Mouse (Mus musculus): ENCODE data around the gene Vwa8.
"Not testable (repeated sequence)": the region's sequence is repeated elsewhere in the genome, so short reads cannot be mapped to it uniquely, and the experiment has no call there.

Vwa8 gene

DNA sequence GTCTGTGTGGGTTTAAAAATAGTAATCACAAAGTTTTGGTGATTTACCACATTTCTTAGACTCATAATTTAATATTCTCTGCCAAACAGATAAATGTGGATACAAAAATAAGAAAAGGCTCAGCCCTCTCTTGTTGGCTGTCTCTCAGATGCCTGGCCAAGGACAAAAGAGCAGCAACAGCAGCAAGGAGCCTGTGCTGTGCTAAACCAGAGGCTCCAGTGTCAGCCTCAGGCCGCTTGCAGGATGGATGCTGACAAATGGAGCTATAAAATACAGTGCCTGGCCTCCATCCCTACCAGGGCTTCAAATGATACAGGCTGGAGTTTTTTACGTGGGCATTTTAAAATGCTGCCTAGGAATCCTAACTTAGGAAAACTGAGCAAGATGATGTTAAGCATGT is 134.3 kb downstream of the Vwa8 start:
- in situ Hi-C loops (cut with MboI, MseI): loop anchor here (25.0 kb wide), 1 partner anchor 1696 kb away; no protein-coding TSS in a partner anchor

DNA sequence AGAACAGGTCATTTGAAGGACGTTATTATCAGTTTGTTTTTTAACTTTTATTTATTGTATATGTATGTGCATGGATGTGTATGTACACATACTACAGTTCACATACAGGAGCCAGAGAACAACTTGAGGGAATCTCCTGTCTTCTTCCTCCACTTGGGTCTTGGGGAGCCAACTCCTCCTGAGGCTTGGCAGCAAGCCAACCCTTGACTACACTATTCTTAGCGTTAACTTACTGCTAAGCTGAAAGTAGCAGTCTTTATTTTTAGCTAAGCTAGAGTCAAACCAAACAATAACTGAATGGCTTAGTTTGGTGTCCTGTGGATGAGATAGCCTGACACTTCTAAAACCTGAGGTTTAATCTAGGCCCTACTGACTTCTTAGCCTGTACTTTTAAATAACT is 135.4 kb downstream of the Vwa8 start:
- in situ Hi-C loops (cut with MboI, MseI): loop anchor here (25.0 kb wide), 1 partner anchor 1697 kb away; no protein-coding TSS in a partner anchor

DNA sequence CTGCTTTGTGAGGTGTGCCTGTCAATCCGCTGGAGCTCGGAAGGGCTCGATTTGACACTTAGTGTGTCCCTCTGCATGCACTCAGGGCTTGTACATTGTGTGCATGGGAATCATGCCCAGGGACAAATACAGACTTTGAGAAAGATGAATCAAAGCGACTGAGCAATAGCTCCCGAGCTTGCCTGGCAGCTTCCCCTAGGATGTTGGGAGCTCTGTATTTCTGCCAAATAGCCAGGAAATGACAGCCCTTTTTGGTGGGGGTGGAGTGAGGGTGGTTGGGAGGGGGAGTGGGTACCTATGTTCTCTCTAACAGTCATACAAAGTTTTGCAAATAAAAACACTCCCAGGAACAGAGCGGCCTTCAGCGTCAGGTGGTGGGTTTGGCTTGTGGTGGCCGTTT is 138.7 kb downstream of the Vwa8 start:
- in situ Hi-C loops (cut with MboI, MseI): loop anchor here (25.0 kb wide), 1 partner anchor 1700 kb away; no protein-coding TSS in a partner anchor

DNA sequence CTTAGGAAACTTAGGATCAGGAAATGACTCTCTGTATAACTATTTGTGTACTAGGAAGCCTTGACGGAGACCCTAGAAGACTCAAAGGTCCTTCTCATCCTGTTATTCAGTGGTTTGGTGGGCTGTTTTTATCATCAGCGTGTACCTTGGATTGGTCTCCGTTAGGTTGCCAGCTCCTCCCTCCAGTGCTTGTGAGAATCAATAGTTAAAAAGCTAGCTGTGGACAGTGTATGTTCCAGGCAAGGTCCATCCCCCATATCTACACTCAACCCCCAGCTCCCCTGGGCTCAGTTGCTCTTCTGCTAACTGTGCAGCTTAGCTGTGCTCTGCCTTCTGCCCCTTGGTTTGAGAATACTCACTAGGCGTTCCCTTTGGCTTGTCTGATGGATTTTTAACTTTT is 143.6 kb downstream of the Vwa8 start:
- in situ Hi-C loops (cut with MboI, MseI): loop anchor here (25.0 kb wide), 1 partner anchor 1705 kb away; no protein-coding TSS in a partner anchor

DNA sequence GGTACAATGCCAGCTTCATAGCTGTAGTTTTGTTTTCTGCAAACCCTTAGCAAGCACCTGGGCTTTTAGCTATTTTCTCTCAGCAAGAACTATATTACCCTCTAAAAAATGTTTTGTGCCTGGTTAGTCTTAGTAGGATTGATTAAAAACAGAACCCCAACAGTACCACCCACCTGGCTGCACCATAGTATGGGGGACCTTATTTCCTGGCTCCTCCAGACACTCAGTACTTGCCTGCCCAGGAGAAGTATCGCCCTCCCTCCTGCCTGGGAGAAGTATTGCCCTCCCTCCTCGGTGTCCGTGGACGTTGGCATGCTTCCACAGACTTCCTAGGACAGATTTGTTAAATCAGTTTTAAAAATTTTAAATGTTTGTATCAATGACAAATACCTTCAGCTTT is 144.7 kb downstream of the Vwa8 start:
- in situ Hi-C loops (cut with MboI, MseI): loop anchor here (25.0 kb wide), 1 partner anchor 1706 kb away; no protein-coding TSS in a partner anchor

DNA sequence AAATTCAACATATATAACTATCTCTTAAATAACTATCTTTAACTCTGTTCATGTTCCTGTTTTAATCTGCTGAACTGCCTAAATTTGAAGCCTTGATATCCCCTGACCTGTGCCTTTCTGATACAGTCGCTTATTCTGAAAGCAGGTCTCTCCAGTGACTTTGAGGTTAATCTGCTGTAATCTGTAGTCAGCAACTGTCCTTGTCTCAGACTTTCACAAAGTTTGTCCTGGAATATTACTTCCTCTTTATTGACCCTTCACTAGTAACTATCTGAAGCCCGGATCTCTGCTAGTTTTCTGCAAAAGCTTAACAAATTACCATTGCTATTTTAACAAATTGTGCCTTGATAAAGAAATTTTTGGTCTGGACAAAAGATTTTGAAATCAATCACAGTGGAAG is 147.5 kb downstream of the Vwa8 start:
- in situ Hi-C loops (cut with MboI, MseI): loop anchor here (25.0 kb wide), 1 partner anchor 1709 kb away; no protein-coding TSS in a partner anchor

DNA sequence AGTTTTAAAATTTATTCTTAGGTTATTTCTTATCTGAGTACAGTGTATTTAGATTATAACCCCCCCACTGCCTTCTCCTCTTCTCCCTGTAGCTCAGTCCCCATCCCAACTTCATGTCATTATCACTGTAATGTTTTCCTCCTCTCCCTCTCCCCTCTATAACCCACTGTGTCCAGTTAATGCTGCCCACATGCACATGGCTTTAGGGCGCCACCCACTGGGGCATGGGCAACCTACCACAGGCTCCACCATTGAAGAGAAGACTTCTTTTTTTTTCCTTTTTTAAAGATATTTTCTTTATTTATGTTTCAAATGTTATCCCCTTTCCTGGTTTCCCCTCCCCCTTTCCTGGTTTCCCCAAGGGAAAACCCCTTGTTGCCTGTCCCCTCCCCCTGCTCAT is 154.7 kb downstream of the Vwa8 start:
- in situ Hi-C loops (cut with MboI, MseI): no loop called here

DNA sequence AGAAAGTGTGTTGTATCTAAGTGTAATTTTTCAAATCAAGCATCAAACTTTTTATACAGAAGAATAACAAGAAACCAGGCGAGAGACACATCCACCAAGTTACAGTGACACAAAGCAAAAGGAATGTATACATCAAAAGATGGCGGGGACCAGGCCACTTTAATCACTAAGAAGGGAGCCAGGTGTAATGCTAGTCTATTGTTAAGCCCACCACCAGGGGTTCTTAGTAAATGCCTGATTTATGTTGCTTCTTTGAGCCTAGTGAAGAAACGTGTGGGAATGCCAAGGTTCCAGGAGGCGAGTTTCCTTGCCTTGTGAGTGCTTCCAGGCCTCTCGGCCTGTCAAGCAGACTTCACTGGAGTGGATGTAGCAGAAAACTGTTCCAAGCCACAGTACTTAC is 168.9 kb downstream of the Vwa8 start:
- in situ Hi-C loops (cut with MboI, MseI): not testable (repeated sequence)

DNA sequence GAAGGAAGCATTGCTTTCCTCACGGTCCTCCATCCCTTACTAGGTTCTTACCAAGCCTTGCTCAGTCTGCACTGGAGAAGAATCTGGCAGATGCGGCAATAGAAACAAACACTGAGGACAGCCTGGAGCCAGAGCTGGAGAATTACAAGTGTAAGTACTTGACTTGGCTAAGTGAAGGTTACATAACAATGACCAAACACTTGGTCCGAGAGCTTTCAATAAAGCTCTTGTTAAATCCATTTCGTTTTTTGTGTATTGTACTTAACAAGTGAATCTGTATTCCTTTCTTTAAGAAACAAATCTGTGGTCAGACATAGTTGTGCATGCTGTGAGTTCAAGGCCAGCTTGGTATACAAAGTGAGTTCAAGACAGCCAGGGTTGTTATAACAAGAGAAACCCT is 169.7 kb downstream of the Vwa8 start:
- in situ Hi-C loops (cut with MboI, MseI): no loop called here

DNA sequence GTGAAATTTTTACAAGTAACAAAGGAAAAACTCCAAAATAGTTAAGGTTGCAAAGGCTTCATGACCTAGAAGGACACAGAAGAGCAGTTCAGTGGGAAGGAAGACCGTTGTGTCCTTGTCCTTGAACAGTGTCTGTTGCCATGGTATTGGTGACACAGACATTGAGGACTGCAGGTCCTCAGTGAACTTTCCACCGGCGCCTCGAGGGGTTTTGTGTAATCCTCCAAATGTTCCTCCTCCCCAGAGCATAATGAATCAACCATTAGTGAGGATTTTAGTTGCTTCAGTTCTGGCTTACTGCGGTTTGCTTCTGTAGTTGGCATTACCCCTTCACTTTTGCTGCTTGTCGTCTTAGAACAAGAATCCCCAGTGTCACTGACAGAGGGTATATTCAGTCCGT is 172.9 kb downstream of the Vwa8 start:
- in situ Hi-C loops (cut with MboI, MseI): no loop called here

DNA sequence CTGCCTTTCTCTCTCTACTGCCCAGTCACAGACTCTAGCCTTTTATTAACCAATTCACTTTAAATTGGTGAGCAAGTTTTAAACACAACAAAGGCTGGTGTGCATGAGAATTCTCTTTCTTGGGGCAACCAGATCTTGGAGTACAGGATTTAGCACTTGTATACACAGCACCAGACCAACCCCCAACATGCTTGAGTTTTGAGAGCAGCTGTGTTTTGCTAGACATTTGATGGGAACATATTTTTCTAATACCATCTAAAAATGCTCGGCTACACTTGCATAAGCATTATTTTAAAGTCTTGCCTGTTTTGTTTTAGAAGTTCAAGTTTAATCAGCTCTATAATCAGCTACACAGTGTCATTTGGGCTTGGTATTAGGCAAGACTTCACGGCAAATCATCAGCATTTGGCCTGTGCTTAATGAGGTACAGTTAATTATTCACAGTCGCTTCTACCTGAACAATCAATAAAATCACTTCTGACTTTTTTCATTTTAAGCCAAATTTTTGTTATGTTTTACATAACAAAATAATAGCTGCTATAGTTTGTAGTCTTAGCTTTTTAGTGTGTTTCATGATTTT is 180.2 kb downstream of the Vwa8 start:
- in situ Hi-C loops (cut with MboI, MseI): loop anchor here (5.0 kb wide), 1 partner anchor 78 kb away; no protein-coding TSS in a partner anchor

DNA sequence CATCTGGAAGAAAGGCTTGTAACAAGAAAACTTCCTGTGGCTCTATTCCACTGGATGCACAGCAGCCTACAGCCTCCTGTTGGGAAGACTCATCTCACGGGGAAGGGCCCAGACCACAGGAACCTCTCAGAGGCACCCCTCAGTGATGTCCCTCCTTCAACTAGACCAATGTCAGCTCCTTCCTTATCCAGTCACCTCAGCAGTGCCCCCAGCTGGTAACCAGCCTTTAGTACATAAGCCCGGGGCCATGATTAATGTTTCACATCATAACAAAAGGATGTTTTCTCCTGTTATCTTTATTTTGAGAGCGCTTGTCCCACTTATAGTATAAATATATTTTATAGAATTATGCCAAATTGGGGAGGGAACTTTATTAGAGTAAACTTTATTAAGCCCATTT is 181.9 kb downstream of the Vwa8 start:
- in situ Hi-C loops (cut with MboI, MseI): loop anchor here (10.0 kb wide), 1 partner anchor 886 kb away; no protein-coding TSS in a partner anchor

DNA sequence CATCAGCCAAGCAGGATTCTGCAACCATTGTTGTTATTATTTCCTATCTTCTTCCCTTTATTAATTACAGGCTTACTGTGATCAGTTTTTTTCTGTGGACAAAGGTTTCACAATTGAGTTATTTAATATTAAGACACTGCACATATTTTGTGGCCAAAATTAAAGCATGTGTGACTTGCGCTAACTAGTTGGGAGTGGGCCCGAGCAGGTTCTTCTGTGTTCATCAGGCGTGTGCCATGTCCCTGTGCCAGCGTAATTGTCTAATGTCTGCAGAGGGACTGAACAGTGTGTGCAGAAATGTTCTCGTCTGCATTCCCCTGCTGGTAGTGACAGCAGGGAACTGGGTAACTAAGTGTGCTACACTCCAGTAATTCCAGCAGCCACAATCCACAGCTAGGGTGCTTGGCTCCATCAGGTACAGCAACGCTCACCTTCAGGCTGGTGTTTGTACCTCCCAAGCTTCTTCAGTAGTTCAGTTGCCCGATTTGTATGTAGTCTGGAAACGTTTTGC is 182.4 kb downstream of the Vwa8 start:
- in situ Hi-C loops (cut with MboI, MseI): loop anchor here (10.0 kb wide), 1 partner anchor 886 kb away; no protein-coding TSS in a partner anchor

DNA sequence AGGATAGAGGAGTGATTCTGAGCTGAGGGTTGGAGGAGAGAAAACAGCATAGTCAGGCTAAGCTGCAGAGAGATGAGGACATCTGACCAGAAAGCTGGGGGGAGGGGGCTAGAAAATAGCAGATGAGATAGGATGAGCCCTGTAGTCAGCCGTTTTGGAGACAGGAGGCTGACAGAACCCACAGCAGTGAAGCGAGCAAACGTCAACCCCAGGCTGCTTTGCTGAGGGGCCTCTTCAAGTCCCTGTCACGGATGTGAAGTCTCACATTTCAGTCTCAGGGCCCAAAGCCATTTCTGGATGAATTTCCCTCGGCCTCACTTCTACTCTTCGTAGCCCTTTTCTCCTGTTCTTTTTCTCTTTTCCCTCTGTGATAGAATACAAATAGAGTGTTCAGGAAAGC is 184.5 kb downstream of the Vwa8 start:
- in situ Hi-C loops (cut with MboI, MseI): loop anchor here (10.0 kb wide), 1 partner anchor 889 kb away; no protein-coding TSS in a partner anchor

DNA sequence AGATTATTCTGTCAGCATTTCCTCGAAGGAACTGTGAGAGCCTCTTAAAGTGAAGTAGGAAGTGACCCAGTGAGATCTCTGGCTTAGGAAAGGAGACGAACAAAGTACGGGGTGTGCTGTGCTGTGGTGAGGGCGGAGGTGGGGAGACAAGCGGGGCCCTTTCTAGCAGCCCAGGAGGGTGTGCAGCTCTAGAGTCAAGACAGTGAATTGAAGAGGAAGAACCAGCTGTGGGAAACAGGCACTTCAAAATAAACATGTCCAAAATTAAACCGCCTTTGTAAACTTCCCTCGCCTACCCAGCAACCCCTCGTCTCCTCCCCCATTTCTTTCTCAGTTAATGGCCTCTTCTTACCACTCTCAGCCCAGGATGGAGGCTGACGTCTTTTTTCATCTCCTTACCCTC is 185.7 kb downstream of the Vwa8 start:
- in situ Hi-C loops (cut with MboI, MseI): loop anchor here (10.0 kb wide), 1 partner anchor 890 kb away; no protein-coding TSS in a partner anchor

DNA sequence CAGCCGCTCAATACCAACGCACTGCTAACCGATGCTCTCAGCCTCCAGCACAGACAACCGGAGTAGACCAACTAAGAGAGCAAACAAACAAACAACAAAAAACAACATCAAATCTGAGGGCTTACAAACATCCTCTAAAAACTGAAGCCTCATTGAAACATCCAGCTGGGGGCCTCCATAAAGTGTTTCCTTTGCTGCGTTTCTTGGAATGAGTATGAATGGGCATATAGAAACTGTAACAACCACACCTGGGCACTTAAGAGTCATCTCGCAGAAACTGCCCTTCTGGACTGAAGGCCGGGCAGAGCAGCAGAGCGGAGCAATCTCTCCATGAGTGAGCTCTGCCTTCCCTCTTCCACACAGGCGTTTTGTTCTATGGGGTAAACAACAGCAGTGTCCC is 186.7 kb downstream of the Vwa8 start:
- in situ Hi-C loops (cut with MboI, MseI): loop anchor here (10.0 kb wide), 1 partner anchor 891 kb away; no protein-coding TSS in a partner anchor

DNA sequence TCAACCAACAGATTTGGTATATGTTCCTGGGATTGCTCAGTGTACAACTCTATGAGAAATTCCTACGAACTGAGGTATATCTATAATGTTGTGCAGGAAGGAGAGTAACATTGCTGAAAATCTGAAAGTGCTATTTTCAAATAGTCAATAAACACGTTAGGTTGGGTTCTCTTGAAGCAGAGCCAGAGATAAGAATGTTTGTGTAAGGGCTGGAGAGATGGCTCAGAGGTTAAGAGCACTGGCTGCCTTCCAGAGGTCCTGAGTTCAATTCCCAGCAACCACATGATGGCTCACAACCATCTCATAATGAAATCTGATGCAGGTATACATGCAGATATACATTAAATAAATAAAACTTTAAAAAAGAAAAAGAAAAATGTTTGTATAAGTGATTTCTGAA is 198.3 kb downstream of the Vwa8 start:
- in situ Hi-C loops (cut with MboI, MseI): no loop called here

DNA sequence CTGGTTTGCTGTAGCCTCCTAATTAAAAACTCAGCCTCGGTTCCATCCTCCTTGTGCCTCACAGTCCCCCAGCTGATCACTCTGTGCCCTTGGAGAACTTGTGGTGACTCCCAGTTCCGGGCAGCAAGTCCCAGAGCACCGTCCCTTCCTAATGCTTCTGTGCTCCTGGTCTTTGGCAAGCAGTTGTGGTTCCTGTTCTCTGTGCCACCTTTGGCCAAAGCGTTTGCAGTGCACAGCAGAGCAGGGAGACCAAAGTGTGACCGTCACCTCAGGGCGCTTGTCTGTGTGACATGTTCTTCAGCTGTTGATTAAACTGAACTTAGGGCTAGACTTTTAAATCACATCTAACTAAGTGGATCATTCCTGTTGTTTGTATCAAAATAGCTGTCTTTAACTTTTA is 199.1 kb downstream of the Vwa8 start:
- in situ Hi-C loops (cut with MboI, MseI): no loop called here

DNA sequence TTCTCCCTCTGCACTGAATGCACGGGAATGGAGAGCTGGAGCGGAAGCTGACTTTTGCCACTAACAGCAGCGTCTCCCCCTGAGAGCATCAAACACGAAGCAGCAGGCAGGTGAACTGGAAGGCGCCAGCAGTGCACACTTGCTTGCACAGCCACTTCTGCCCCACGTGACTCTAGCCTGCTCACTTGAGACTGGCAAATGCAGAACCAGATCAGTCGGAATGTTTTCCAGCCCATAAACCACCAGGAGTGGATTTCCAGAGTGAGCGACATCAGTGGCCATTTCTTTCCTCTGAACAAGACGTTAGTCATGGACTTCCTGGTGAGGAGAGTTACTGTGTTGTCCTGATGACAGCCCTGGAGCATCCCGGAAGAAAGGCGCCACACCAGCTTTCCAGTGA is 200.7 kb downstream of the Vwa8 start:
- in situ Hi-C loops (cut with MboI, MseI): no loop called here

DNA sequence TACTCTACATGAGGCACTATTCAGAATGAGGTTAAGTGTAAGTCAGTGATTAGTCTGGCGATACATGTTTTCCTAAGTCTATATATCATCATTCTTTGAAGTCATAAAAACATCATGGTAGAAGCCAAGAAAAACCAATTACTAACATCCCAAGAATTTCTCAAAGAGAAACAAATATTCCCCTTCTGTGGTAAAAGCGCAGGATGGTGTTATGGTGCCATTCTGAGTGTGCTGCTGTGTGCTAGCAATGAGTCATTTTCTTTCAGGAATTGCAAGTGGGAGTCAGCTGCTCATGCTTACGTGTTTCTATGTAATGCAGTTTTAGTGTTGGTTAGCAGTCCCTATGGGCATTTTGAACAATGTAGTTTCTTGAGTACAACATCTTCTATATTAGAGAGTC is 216.8 kb downstream of the Vwa8 start:
- in situ Hi-C loops (cut with MboI, MseI): no loop called here

DNA sequence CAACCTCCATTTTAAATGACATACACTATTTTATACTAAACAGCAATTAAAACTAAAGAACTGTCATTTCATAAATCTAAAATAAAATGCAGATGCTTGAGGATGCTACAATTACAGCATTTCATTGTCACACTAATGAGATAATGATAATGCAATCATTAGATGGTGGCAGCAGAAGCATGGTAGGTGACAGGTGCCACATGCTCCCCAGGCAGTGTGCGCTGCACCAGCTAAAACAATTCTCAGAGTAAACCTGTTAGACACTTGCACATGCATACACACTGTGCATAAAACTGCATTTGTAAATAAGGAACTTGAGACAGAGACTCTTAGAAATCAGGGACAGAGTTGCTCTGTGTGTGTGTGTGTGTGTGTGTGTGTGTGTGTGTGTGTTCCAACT is 220.7 kb downstream of the Vwa8 start:
- in situ Hi-C loops (cut with MboI, MseI): no loop called here

DNA sequence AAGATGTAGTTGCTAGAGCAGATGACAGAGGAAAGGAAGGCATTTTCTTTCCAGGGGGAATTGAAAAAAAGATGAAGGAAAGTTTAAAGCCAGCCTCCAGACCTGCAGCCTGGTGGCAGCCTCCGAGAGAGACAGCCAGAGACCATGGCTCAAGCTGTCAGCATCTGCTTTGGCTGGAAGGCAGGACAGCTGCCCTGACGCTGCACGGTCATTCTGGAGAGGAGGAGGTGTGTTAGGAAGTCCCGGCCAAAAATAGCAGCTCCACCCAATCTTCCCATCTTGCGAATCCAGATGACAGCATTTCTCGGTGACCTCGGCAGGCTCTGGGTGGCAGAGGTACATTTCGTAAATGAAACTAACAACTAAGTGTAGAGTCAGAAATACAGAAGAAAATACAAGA is 225.9 kb downstream of the Vwa8 start:
- in situ Hi-C loops (cut with MboI, MseI): no loop called here

DNA sequence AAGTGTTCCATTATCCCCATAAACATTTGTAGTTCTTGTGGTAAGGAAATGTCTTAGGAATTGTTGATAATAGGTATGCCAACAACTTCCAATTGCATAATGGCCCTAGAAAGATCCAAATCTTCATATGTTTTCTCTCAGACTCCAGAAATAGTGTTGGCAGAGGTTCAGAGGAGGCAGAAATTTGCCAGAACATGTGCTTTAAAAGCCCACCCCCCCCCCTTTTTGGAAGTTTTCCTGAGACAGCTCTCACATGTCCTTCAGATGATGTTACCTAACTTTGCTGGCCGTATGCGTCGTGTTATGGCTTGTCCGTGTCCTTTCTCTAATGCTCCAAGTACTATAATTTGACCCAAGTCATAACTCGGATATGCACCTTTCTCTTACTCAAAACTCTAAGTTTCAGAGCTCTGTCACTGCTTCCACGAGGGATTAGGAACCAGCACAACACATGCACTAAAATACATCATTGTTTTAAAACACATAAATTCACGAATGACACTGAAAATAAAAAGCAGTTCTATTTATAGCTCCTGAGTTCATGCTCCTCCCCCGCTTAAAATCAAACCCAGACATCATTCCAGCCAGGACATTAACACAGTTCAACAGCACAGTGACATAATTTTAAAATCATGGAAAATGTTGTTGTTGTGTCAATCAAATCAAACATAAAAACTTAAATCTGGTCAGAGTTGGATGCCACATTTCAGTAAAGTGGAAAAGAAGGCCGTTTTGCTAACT is 227.9 kb downstream of the Vwa8 start:
- in situ Hi-C loops (cut with MboI, MseI): no loop called here

Measured in T-helper 2 cell (primary cell).